Mouse (Mus musculus): ENCODE data around the gene Macrod2. TPM values are rescaled to one million over a fixed set of nuclear protein-coding genes. Genes with fewer than 3 reads are reported as not detected.

The Macrod2 gene
- total RNA-seq, 2 experiments from 2014 or later = 53.5 to 56.4 TPM

DNA sequence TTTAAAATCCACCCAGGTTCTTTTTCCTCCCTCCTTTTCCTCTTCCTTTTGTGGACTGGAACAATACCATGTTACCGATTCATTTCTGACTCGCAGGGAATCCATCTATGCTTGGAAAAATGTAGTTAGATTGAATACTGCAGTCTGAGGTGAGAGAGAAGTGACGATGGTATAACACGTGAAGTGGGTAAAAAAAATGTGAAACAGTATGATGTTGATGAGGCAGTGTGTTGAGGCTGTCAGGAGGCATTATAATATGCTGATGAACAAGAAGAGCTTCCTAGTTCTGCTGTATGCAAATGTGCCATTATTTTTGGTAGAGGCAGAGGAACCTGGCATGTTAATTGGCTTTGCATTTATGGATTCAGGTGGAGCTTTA, 662.3 kb downstream of the Macrod2 start:
- intact Hi-C loops (cut with DNase I) = no loop called here
- H3K4me3 ChIP-seq = no peak overlapping the region
- no peak for TF ChIP-seq CTCF (IDR thresholded peaks at IDR 0.05)
- H3K27ac ChIP-seq = no peak overlapping the region
- no peak for DNase-seq (ENCODE audit: extremely low spot score in 1 of 2, low spot score in 2 of 2)

DNA sequence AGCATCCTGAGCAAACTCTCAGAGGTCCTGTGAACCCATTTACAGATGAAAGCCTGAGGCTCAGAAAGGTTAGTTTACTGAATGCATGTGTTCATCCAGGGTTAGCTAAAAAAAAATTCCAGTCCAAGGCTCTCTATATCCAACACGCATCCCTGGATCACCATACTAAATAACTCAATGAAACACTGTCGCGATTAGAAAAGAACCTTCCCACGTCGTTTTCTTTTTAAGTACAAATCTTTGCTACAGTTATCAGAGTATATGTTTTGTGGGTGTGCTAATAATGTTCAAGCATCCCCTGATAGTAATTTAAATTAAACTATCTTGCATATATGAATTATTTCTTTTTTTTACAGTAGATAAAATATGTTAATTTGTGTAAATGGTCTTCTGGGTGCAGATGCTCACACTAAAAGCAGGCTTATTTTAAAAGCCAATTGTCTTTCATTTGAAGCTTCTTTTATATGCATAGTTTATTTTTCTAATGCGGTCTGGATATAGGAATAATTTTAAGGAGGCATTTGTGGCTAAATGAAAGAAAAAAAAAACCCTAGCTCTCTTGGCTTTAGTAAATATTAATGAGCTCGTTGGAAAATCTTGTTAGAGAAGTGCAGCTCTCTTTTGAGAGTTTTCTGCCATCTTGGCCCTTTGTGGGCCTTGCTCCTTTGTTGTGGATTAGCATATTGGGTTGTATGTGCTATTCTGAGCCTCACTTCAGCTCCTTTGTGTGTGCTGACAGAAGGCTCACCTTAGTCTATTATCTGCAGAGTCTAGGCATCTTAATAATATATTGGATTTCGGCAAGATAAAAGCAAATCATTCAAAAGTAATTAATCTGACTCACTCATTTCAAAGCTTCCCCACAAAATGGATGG, 679.1 kb downstream of the Macrod2 start:
- intact Hi-C loops (cut with DNase I) = no loop called here
- H3K27ac ChIP-seq = no peak overlapping the region
- no peak for DNase-seq (ENCODE audit: extremely low spot score in 1 of 2, low spot score in 2 of 2)

DNA sequence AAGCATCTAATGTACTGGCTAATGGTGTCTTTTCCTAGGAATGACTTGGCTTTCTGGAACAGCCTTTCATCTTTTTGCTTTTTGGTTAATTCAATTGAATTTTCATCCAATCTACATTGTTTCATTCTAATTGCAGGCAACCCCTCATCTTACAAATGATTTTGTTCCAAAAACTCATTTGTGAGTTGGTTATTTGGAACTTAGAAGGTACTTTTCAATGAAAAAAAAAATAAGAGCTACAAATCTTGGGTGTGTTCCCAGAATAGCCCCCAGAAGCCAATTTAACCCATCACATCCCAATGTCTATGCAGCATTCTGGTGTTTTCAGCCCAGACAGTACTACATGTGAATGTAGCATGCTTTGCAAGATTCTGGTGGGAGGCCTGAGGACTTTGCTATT, 683.1 kb downstream of the Macrod2 start:
- DNase-seq (ENCODE audit: extremely low spot score in 1 of 2, low spot score in 2 of 2) = no peak
- Histone ChIP-seq H3K4me3 (no peak overlapping the region), H3K27ac (no peak overlapping the region)
- TF ChIP-seq CTCF (IDR thresholded peaks at IDR 0.05) = no peak
- intact Hi-C loops (cut with DNase I) = no loop called here

More for the DNA sequence above, 679.1 kb downstream of the Macrod2 start:
- TF ChIP-seq CTCF (IDR thresholded peaks at IDR 0.05) = no peak
- no peak overlapping the region for H3K4me3 ChIP-seq

DNA sequence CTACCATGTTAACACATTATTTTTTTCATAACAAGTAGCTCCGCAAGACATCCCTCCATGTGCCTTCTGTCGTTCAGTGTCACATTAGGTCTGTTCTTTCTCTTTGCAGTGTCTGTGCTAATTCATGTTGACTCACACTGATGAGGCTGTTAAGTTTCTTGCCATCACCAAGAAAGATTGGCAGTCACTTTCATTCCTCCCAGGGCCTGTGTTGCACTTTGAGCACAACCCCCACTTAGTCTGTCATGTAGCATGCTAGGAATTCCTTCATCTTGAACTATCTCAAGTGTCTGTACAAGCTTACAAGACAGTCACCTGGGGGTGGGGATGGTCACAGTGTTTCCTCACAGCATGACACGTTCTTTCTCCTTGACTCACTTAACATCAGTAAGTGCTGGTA, 696.2 kb downstream of the Macrod2 start:
- intact Hi-C loops (cut with DNase I) = no loop called here
- no peak overlapping the region for H3K27ac ChIP-seq
- TF ChIP-seq CTCF (IDR thresholded peaks at IDR 0.05) = no peak
- H3K4me3 ChIP-seq = no peak overlapping the region
- no peak for DNase-seq (ENCODE audit: extremely low spot score in 1 of 2, low spot score in 2 of 2)

DNA sequence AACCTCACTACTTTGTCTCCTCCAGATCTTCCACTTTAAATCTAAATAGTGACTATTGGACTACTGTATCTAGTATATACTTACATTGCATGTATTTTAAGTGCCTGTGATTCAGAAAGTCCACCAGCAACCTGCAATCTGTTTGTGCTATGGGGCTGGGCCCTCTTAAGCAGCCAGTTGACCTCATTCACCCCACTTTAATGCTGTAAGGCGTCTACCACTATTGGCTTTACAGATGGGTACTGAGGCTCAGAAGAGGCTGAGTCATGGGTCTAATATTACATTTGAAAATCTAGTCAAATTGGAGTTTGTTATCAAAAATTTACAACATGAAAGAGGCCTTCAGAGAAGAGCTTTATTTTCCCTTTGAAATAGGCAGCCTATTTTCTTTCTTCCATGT, 722.5 kb downstream of the Macrod2 start:
- intact Hi-C loops (cut with DNase I) = no loop called here
- TF ChIP-seq CTCF (IDR thresholded peaks at IDR 0.05) = no peak
- Histone ChIP-seq H3K4me3 (no peak overlapping the region), H3K27ac (no peak overlapping the region)
- no peak for DNase-seq (ENCODE audit: extremely low spot score in 1 of 2, low spot score in 2 of 2)

DNA sequence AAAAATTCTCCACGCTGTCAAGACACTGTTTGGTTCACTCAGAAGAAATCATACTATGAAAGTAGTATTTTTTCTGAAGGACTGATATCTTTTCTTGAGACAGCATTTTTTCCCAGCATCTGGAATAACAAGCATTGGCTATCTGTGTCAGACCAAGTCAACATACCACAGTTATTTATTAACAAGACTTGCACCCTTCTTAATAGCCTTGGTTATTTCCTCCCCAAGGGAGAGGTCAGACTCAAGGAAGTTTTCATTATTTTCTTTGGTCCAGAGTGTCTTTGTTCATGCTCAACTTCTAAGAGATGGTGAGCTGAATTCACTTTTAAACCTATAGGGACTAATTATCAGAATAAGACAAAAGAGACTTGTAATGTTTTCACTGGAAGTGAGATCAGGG, 728.8 kb downstream of the Macrod2 start:
- no peak for TF ChIP-seq CTCF (IDR thresholded peaks at IDR 0.05)
- no peak overlapping the region for H3K4me3 ChIP-seq
- DNase-seq (ENCODE audit: extremely low spot score in 1 of 2, low spot score in 2 of 2) = no peak
- H3K27ac ChIP-seq = no peak overlapping the region
- intact Hi-C loops (cut with DNase I) = no loop called here

DNA sequence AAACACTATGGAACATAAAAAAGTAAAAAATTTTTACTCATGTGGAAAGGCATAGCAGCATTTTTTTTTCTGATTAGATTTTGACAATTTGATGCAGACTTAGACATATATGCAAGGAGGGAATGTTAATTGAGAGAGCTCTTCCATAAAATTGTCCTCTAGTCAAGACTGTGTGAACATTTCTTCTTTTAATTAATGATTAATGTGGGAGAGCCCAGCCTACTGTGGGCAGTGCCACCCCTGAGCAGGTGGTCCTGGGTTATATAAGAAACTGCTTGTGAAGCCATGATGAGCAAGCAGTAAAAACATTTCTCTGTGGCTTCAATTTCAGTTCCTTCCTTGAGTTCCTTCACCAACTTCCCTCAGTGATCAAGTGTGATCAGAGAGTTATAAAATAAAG, 730.5 kb downstream of the Macrod2 start:
- no peak for DNase-seq (ENCODE audit: extremely low spot score in 1 of 2, low spot score in 2 of 2)
- intact Hi-C loops (cut with DNase I) = no loop called here
- TF ChIP-seq CTCF (IDR thresholded peaks at IDR 0.05) = no peak
- H3K27ac ChIP-seq = no peak overlapping the region
- no peak overlapping the region for H3K4me3 ChIP-seq

DNA sequence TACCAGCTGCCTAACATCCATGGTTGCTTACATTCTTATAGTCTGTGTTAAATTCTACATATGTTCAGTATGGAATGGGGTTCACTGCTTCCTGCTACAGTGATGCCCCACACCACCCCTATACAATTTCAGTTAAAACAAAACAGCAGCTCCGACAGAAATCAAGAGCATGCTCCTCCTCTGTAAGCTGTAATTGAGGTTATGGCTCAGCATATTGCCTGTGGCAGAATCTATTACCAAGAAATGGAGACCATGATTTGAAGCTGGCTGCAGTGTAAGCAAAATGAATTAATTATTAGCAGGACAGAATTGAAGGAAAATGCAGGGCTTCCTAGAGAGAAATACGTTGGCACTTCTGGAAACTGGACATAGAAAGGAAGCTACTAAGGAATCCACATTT, 747.2 kb downstream of the Macrod2 start:
- no peak for DNase-seq (ENCODE audit: extremely low spot score in 1 of 2, low spot score in 2 of 2)
- Histone ChIP-seq H3K4me3 (no peak overlapping the region), H3K27ac (no peak overlapping the region)
- no peak for TF ChIP-seq CTCF (IDR thresholded peaks at IDR 0.05)
- intact Hi-C loops (cut with DNase I) = no loop called here

DNA sequence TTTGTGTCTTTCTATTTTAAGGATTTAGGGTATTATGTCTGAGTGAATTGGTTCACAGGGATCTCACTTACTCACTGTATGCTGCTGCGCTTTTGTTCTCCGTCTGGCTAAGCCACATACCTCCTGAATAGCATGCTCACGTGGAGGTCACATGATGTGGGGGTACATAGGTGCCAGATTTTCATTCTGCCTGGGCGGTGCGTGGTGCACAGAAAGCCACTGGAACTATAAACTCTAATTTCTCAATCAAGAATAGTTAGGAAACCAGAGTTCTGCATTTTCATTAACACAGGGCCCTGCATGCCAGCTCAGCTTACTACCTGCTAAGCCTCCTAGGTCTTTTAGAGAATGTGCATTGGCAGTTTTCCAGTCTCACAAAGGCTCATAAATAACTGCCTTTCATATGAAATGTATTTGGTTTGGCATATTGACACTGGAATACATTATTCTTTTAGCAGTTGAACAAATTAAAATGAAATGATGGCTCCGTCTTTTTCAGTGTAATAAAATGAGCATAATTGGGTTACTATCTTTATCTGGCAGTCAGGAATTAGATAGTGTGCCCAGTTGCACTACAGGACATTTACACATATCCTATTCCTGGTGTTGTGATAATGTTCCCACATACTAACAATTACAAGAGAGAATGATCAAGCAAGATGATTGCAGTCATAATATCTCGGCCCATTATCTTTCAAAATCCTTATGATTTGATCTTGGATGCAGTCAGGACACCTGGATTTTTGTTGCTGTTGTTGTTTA, 757.1 kb downstream of the Macrod2 start:
- intact Hi-C loops (cut with DNase I) = no loop called here
- H3K4me3 ChIP-seq = no peak overlapping the region
- DNase-seq (ENCODE audit: extremely low spot score in 1 of 2, low spot score in 2 of 2) = no peak
- no peak overlapping the region for H3K27ac ChIP-seq
- TF ChIP-seq CTCF (IDR thresholded peaks at IDR 0.05) = no peak

DNA sequence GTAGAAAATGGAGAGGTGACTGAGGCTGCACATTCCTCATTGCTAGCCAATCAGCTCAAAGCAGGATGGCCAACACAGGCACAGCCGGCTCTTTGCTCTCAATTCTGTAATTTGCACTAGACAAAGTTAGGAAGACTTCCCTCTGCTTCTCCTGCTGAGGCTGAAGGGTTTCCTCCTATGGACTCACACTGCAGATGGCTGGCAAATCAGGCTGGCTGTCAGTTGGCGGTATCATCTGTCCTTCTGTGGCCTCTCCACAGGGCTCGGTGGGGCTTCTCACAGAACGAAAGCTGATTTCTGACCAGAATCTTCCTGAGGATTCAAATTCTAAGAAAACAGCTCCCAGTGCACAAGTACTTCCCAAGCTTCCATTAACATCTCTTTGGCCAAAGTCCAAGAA, 760.9 kb downstream of the Macrod2 start:
- Histone ChIP-seq H3K27ac (no peak overlapping the region), H3K4me3 (no peak overlapping the region)
- TF ChIP-seq CTCF (IDR thresholded peaks at IDR 0.05) = no peak
- intact Hi-C loops (cut with DNase I) = no loop called here
- DNase-seq (ENCODE audit: extremely low spot score in 1 of 2, low spot score in 2 of 2) = no peak

DNA sequence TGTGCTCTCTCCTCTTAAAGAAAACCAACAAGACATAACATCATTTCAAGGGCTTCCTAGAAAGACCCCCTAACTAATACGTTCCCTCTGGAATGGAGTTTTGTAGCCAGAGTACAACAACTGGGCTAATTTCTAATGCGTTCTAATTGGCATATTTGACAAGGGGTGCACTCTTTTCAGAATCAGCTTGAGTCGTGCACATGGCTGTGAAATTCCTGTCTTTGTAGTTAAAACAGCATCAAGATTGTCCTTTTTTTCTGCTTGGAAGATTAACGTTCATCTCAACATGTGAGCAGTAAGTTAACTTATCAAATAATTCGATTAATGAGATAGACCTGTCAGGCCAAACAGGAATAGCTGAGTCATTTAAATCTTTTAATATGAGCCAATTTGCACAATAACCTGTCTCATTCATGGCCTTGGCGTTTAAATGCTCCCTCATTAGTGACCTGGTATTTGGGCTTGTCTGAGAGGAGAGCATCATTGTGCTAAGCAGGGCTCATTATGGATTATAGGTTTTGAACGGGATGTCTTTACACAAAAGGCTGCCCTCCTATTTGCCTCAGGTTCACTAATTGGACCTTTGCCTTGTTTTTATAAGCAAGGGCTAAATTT, 762.0 kb downstream of the Macrod2 start:
- Histone ChIP-seq H3K4me3 (no peak overlapping the region), H3K27ac (no peak overlapping the region)
- TF ChIP-seq CTCF (IDR thresholded peaks at IDR 0.05) = no peak
- no peak for DNase-seq (ENCODE audit: extremely low spot score in 1 of 2, low spot score in 2 of 2)
- intact Hi-C loops (cut with DNase I) = no loop called here

DNA sequence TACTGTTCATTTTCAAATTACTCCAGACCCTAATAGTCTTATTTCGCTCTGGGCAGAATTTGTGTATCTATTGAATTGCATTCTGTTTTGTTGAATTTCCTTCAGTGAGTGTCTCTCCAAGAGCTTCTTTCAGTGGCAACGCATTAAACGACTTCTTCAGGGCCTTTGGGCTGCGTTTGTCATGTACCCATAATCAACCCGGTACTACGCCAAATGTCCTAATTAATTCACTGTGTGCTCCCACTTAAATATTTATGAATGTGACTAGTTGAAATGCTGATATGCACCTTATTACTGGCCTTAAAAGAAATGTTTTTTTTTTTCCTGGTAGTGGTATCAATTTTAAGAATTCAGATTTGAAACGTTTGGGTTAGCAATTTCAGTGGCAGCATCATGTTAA, 763.1 kb downstream of the Macrod2 start:
- H3K27ac ChIP-seq = no peak overlapping the region
- no peak overlapping the region for H3K4me3 ChIP-seq
- no peak for DNase-seq (ENCODE audit: extremely low spot score in 1 of 2, low spot score in 2 of 2)
- intact Hi-C loops (cut with DNase I) = no loop called here
- TF ChIP-seq CTCF (IDR thresholded peaks at IDR 0.05) = no peak

Data from left cerebral cortex, adult 2 months (tissue).